Mouse (Mus musculus): Measurements from ENCODE around the gene Pimreg. TPM values are rescaled to one million over a fixed set of nuclear protein-coding genes. Genes with fewer than 3 reads are reported as not detected.

Gene Pimreg
- polyA plus RNA-seq, 1 experiment from 2014 or later, result 80.9 TPM

DNA sequence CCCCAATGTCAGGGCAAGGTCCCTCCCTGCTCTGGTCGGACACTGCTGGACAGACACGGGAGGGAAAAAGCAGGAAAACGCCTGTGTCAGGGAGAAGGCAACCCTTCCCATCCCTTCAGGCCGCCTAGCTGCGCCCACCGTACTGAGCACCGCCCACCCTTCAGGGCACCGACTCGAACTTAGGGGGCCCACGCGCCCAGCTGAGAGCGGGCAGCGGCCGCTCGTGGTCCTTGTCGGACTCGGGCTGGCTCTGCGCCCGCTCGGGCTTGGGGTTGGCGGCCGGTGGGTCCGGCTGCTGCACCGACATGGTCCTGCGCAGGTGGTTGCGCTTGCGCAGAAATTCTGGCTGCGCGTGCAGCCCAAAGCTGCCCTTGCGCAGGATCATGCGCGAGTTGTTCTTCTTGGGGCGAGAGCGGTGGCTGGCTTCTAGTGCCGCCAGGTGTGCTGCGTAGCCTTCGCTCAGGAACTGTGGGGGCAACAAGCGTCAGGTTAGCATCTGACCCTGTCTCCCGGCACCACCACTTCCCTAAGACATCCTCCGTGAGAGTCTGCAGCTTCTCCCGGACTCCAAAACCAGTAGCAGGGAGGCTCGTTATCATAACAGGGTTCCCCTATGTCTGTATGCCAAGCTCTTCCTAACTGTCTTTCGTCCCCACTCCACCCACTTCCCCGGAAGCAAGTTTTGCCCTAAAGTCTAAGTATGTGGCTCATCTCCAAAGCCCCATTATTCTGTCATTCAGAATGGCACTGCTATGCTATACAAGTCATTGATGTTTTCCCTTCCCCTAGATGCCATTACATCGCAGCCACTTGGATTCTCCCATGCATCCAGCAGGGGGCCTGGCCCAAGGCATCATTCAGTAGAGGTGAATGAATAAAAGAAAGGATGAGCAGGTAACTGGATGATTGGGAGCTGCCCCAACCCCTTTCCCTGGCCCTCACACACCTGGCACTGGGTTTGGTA is 9.3 kb downstream of the Pimreg start:
- 0 out of 2 replicates have a peak, but pooled peaks cover 5% of the 10 kb centered on the region for H3K27me3 ChIP-seq
- no peaks in the 10 kb centered on the region for H3K9me3 ChIP-seq
- peak overlapping the region; percentile 55 for H3K4me3 ChIP-seq
- H3K9ac ChIP-seq (replicated peaks), result peak overlapping the region; percentile 64
- H3K4me1 ChIP-seq, result peaks cover 19% of the 10 kb centered on the region
- peak; percentile 67 for ATAC-seq (replicated peaks)
- H3K4me2 ChIP-seq (replicated peaks), result peak overlapping the region; percentile 72
- H3K27ac ChIP-seq (replicated peaks), result peak overlapping the region; percentile 61
- peaks cover 3% of the 10 kb centered on the region; the same call in 1 of the 2 replicates for H3K36me3 ChIP-seq
- 1% methylated on average over 45 of the region's 45 CpGs for WGBS

DNA sequence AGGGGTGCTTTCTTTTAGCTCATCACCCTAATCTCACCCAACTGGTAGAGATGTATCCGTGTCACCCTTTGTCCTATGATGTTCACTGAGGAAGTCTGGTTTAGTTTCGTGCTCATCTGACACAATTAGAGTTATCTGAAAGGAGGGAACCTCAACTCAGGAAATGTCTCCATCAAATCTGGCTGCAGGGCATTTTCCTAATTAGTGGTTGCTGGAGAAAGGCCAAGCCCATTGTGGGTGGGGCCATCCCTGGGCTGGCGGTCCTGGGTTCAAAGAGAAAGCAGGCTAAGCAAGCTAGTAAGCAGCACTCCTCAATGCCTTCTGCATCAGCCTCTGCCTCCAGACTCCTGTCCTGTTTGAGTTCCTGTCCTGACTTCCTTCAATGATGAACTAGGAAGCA is 10.4 kb downstream of the Pimreg start:
- Histone ChIP-seq H3K27me3 (0 out of 2 replicates have a peak, but pooled peaks cover 5% of the 10 kb centered on the region), H3K9ac (replicated peaks) (no peak overlapping the region), H3K4me1 (peaks cover 24% of the 10 kb centered on the region), H3K27ac (replicated peaks) (no peak overlapping the region), H3K9me3 (no peaks in the 10 kb centered on the region), H3K4me3 (no peak overlapping the region), H3K36me3 (no peaks in the 10 kb centered on the region), H3K4me2 (replicated peaks) (no peak overlapping the region)
- 37% methylated on average over 3 of the region's 3 CpGs for WGBS
- no peak for ATAC-seq (replicated peaks)

DNA sequence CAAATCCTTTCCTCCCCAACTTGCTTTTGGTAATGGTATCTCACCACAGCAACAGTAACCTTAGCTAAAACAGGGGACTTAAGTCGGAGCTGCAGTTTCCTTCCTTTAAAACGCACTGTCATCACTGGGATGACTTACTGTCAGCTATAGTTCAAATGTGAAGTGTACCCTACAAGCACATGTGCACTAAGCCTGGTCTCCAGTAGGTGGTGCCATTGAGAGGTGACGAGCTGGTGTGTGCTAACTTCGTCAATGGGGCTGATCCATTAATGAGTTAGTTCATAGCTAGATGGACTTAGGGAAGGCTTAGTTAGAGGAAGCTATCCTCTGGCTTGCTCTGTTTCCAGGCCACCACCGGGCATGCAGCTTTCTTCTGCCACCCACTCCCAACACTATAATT is 10.8 kb downstream of the Pimreg start:
- Histone ChIP-seq H3K27me3 (0 out of 2 replicates have a peak, but pooled peaks cover 5% of the 10 kb centered on the region), H3K9me3 (no peaks in the 10 kb centered on the region), H3K4me3 (no peak overlapping the region), H3K36me3 (no peaks in the 10 kb centered on the region), H3K4me2 (replicated peaks) (no peak overlapping the region), H3K9ac (replicated peaks) (no peak overlapping the region), H3K27ac (replicated peaks) (no peak overlapping the region), H3K4me1 (peaks cover 27% of the 10 kb centered on the region)
- 15% methylated on average over 5 of the region's 5 CpGs for WGBS
- ATAC-seq (replicated peaks), result peak; percentile 39; the same call in 1 of the 2 replicates

DNA sequence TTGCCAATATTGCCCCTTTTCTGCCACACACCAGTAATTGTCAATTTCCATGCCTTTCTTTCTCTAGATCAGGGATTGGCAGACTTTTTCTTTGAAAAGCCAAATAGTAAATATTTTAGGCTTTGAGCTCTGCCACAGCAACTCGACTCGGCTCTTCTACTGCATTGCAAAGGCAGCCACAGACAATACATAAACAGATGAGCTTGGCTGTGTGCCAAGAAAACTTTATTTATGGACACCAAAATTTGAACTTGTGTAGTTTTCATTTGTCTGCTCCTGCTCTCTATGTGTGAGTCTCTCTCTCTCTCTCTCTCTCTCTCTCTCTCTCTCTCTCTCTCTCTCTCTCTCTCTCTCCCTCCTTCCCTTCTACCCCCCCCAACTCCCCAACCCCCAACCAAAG is 13.3 kb downstream of the Pimreg start:
- ATAC-seq (replicated peaks), result no peak
- Histone ChIP-seq H3K36me3 (no peaks in the 10 kb centered on the region), H3K27ac (replicated peaks) (no peak overlapping the region), H3K4me3 (no peak overlapping the region), H3K27me3 (0 out of 2 replicates have a peak, but pooled peaks cover 5% of the 10 kb centered on the region), H3K4me1 (peaks cover 24% of the 10 kb centered on the region), H3K9me3 (no peaks in the 10 kb centered on the region), H3K9ac (replicated peaks) (no peak overlapping the region), H3K4me2 (replicated peaks) (no peak overlapping the region)
- WGBS, result 16% methylated on average over 2 of the region's 2 CpGs

DNA sequence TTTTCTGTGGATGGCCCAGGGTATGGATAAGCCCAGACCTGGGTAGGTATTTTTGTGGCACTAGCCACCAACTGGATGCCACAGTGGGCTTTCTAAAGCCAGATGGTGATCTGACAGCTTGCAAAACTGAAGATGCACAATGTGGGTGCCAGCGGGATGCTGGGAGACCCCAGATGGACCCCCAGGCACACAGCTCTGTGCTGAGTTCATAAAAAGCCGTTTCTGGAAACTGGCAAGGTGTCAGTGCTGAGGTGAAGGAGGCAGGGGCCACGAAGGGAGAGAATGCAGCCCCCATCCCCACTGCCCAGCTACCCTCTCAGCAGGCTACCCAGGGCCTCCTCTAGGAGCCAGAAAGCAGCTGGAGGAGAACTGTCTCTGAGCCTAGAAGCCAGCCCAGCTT is 15.3 kb downstream of the Pimreg start:
- Histone ChIP-seq H3K4me2 (replicated peaks) (no peak overlapping the region), H3K4me3 (no peak overlapping the region), H3K9me3 (no peaks in the 10 kb centered on the region), H3K4me1 (peaks cover 10% of the 10 kb centered on the region), H3K27ac (replicated peaks) (peak overlapping the region; percentile 29; the same call in 1 of the 2 replicates), H3K9ac (replicated peaks) (no peak overlapping the region), H3K36me3 (no peaks in the 10 kb centered on the region), H3K27me3 (0 out of 2 replicates have a peak, but pooled peaks cover 5% of the 10 kb centered on the region)
- 51% methylated on average over 3 of the region's 3 CpGs for WGBS
- ATAC-seq (replicated peaks), result no peak

DNA sequence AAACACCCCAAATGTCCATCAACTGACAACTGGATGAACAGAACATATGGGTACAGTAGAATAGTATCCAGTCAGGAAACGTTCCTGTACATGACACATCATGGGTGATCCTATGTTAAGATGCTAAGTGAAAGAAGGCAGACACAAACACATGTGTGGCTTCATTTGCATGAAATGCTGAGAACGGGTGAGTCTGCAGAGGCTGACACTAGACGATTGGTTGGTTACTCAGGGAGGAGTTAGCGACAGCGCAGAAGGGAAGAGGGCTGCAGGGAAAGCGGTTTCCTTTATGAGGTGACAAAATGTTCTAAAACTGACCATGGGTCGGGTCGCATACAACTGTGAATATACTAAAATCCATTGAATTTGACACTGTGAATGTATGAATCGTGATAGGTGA is 18.6 kb downstream of the Pimreg start:
- H3K4me2 ChIP-seq (replicated peaks), result no peak overlapping the region
- ATAC-seq (replicated peaks), result no peak

DNA sequence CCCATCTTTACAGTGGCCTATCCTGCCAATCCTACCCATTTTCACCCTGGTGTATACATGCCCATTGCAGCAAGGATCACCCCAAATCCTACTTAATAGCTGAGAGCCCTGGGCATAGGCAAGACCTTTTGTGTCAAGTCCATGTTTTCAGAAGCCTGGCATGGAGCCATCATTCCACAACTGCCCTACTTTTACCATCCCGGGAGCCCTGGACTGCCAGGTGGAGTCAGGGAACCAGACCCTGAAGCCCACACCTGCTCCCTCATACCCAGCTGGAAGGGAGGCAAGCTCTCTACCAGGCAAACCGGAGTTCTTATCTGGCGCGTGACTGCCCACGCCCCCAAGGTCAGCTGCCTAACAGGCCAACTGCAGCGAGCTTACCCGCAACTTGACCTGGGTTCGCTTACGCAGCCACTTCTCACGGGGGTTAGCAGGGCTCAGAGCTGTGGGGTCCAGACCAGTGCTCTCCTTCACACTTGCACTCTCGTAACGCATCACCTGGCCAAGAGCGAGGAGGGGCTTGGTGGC is 19.3 kb downstream of the Pimreg start:
- H3K4me1 ChIP-seq, result peaks cover 19% of the 10 kb centered on the region
- H3K9me3 ChIP-seq, result no peaks in the 10 kb centered on the region
- H3K4me2 ChIP-seq (replicated peaks), result no peak overlapping the region
- no peaks in the 10 kb centered on the region for H3K27me3 ChIP-seq
- no peak overlapping the region for H3K9ac ChIP-seq (replicated peaks)
- H3K27ac ChIP-seq (replicated peaks), result no peak overlapping the region
- 88% methylated on average over 13 of the region's 13 CpGs for WGBS
- no peak for ATAC-seq (replicated peaks)
- H3K36me3 ChIP-seq, result no peaks in the 10 kb centered on the region
- no peak overlapping the region for H3K4me3 ChIP-seq

More for the DNA sequence above, 18.6 kb downstream of the Pimreg start:
- Histone ChIP-seq H3K9ac (replicated peaks) (no peak overlapping the region), H3K9me3 (no peaks in the 10 kb centered on the region), H3K4me3 (no peak overlapping the region), H3K36me3 (no peaks in the 10 kb centered on the region), H3K27me3 (no peaks in the 10 kb centered on the region), H3K27ac (replicated peaks) (no peak overlapping the region), H3K4me1 (peaks cover 17% of the 10 kb centered on the region)
- 79% methylated on average over 9 of the region's 9 CpGs for WGBS

DNA sequence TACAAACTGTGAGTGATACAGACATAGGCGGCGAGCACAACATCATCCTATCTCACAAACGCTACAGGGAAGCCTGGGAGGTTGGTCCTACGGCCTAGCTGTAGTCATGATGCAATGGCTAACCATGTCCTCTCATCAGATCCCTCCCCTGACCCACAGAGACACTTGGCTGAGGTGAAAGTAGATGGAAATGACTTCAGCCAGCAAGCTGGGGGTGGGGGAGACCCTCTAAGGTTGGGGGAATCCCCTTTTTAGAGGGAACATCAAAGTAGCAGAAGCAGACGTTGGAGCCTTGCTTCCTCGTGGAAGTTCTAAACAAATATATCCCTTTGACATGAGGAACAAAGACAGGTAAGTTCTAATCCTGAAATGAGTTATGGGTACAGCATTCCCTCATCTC is 22.6 kb downstream of the Pimreg start:
- H3K27me3 ChIP-seq, result no peaks in the 10 kb centered on the region
- WGBS, result 89% methylated on average over 6 of the region's 6 CpGs
- no peak overlapping the region for H3K4me2 ChIP-seq (replicated peaks)
- no peak overlapping the region for H3K9ac ChIP-seq (replicated peaks)
- H3K27ac ChIP-seq (replicated peaks), result no peak overlapping the region
- H3K36me3 ChIP-seq, result no peaks in the 10 kb centered on the region
- peaks cover 31% of the 10 kb centered on the region for H3K4me1 ChIP-seq
- no peak for ATAC-seq (replicated peaks)
- no peaks in the 10 kb centered on the region for H3K9me3 ChIP-seq
- no peak overlapping the region for H3K4me3 ChIP-seq

DNA sequence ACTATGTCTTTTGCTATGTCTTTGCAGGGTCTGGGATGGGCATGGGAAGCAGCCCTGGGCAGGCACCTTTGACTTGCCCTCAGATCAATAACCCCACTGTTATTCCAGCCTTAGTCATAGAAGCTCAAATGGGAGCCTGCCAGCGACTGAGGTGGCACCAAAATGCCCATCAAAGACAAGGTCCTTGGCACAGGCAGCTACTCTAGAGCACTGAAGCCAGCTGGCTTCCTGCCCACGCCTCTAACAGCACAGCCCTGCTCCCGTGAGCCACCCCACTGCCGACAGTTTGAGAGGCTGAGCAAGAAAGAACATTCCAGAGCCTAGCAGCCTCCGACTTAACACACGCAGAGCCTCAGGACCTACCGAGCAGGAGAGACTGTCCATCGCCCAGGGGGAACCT is 23.3 kb downstream of the Pimreg start:
- Histone ChIP-seq H3K4me1 (peaks cover 31% of the 10 kb centered on the region), H3K4me3 (no peak overlapping the region), H3K27ac (replicated peaks) (no peak overlapping the region), H3K36me3 (no peaks in the 10 kb centered on the region), H3K4me2 (replicated peaks) (no peak overlapping the region), H3K9ac (replicated peaks) (no peak overlapping the region), H3K9me3 (no peaks in the 10 kb centered on the region), H3K27me3 (no peaks in the 10 kb centered on the region)
- WGBS, result 63% methylated on average over 8 of the region's 8 CpGs
- ATAC-seq (replicated peaks), result peak; percentile 71

DNA sequence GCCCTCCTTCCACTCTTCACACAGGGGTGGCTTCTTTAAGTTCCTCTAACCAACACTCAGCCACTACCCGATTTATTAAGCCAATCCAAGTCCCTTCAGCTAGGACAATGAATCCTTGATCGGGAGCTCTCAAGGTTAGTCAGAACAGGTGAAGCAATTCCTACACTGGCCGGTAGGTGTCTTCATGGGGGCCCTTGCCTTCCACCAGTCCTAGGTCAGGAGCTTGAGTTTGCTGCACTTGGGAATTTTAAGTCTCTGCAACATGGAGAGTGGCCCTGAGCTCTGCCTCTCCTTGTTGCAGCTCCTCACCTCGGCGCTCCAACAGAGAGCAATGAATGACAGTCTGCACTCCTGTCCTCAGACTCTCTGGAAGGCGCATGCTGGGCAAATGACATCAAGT is 24.5 kb downstream of the Pimreg start:
- Histone ChIP-seq H3K9me3 (no peaks in the 10 kb centered on the region), H3K4me2 (replicated peaks) (no peak overlapping the region), H3K4me1 (peaks cover 31% of the 10 kb centered on the region), H3K36me3 (no peaks in the 10 kb centered on the region), H3K4me3 (no peak overlapping the region), H3K9ac (replicated peaks) (no peak overlapping the region), H3K27ac (replicated peaks) (0 out of 2 replicates have a peak overlapping the region, but pooled peaks have one; percentile 83), H3K27me3 (no peaks in the 10 kb centered on the region)
- 36% methylated on average over 6 of the region's 6 CpGs for WGBS
- ATAC-seq (replicated peaks), result no peak

DNA sequence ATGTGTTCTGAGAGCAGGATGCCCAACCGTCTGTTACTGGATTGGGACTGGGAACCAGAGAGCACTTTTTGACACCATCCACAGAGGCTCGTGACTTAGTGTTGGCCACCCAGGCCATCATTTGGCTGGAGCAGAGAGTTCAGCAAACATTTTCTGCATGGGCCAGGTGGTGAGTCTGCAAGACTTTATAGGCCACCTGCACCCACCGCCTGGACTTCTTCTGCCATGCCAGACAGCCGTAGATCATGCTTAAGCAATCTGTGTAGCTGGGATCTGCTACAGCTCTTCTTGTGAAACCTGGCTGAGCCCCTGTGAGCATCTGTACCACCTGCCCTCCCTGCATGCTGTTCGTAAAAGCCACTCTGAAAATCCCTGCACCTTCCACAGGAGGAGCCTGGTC is 25.5 kb downstream of the Pimreg start:
- Histone ChIP-seq H3K4me3 (no peak overlapping the region), H3K27ac (replicated peaks) (peak overlapping the region; percentile 83), H3K4me1 (peaks cover 34% of the 10 kb centered on the region), H3K9me3 (no peaks in the 10 kb centered on the region), H3K4me2 (replicated peaks) (no peak overlapping the region), H3K27me3 (no peaks in the 10 kb centered on the region), H3K9ac (replicated peaks) (no peak overlapping the region), H3K36me3 (no peaks in the 10 kb centered on the region)
- ATAC-seq (replicated peaks), result no peak
- WGBS, result 58% methylated on average over 5 of the region's 5 CpGs

DNA sequence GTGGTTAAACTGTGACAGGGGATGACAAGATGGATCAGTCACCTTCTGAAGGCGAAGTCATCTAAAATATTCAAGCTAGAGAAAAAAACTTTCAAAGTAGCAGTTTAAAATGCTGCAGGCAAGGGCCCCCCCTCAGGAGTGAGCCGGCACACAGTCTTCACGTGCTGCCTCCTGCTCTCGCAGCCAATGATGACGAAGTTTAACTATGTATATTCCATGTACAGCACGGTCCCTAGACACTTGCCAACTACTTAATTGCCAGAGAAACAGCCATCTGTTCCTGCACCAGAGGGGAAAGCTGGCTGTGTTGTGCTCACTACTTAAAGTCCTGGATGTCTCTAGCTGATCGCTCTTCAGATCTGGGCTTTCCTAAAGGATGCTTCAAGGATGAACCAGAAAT is 26.2 kb downstream of the Pimreg start:
- H3K4me3 ChIP-seq, result no peak overlapping the region
- H3K4me1 ChIP-seq, result peaks cover 37% of the 10 kb centered on the region
- peak overlapping the region; percentile 83 for H3K27ac ChIP-seq (replicated peaks)
- no peak overlapping the region for H3K4me2 ChIP-seq (replicated peaks)
- H3K27me3 ChIP-seq, result no peaks in the 10 kb centered on the region
- ATAC-seq (replicated peaks), result peak; percentile 82
- H3K9ac ChIP-seq (replicated peaks), result no peak overlapping the region
- no peaks in the 10 kb centered on the region for H3K36me3 ChIP-seq
- 45% methylated on average over 7 of the region's 7 CpGs for WGBS
- no peaks in the 10 kb centered on the region for H3K9me3 ChIP-seq
